20 mouse cellular contexts compared by ENCODE assay signal in the genomic region with DNA sequence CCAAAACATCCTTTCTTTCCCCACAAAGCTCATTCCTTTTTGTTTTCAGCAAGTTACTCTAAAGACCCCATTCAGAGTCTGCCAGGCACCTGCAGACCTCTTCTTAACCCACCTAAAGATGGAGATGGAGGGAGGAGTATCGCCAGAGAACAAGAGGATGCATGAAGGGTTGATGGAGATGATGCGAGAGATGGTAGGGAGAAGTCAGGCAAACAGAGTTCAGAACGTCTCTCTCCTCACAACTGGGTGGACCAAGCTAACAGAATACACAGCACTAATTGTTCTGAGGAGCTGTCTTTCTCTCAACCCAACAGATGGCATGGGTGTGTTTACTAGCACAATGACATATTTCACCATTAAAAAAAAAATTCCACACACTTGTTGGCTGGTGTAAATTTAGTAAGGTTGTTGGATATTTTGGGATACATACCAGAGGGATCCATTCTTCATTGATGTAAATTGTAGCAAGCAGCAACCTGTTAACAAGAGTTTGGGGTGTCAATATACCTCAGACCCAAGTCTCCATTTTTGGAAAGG.
DNase-seq lines count a peak whose midpoint lies in the region; ATAC-seq and TF ChIP-seq lines count a peak whose summit lies in the region.
"Had no signal": no experiment of that assay in that cellular context is flagged by ENCODE, and none has a peak within 500 bp of the region (broad histone marks: within the 10 kb centered on the region; RNA-seq: fewer than 3 reads in every experiment).

No protein-coding gene starts in this region.

- H3K9me3 ChIP-seq in forebrain, embryonic 16.5 days (ENCODE audit: control insufficient read depth, low read length) = no peaks in the 10 kb centered on the region
- no peaks in the 10 kb centered on the region for H3K9me3 ChIP-seq in forebrain, embryonic 12.5 days
- no peaks in the 10 kb centered on the region for H3K9me3 ChIP-seq in hindbrain, postnatal 0 days (ENCODE audit: low read length)
- no peaks in the 10 kb centered on the region for H3K9me3 ChIP-seq in hindbrain, embryonic 11.5 days (ENCODE audit: control insufficient read depth, low read length)
- H3K9me3 ChIP-seq: embryonic facial prominence, embryonic 12.5 days; embryonic facial prominence, embryonic 15.5 days; forebrain, embryonic 15.5 days; G1E had no signal

- H3K27ac ChIP-seq in forebrain, embryonic 16.5 days (ENCODE audit: low read length) = no peak overlapping the region
- H3K27ac ChIP-seq in forebrain, embryonic 12.5 days = no peak overlapping the region
- peak overlapping the region; percentile 81 for H3K27ac ChIP-seq in hindbrain, postnatal 0 days
- no peak overlapping the region for H3K27ac ChIP-seq in hindbrain, embryonic 11.5 days (ENCODE audit: low read depth, low read length)
- H3K27ac ChIP-seq: embryonic facial prominence, embryonic 12.5 days; embryonic facial prominence, embryonic 15.5 days; forebrain, embryonic 15.5 days; gastrocnemius, adult 2 months had no signal

- no peak overlapping the region for H3K4me3 ChIP-seq in forebrain, embryonic 16.5 days (replicated peaks; ENCODE audit: low read length)
- H3K4me3 ChIP-seq in forebrain, embryonic 12.5 days (replicated peaks) = no peak overlapping the region
- H3K4me3 ChIP-seq in hindbrain, postnatal 0 days (ENCODE audit: low read length) = no peak overlapping the region
- H3K4me3 ChIP-seq in hindbrain, embryonic 11.5 days (ENCODE audit: low read depth, low read length) = no peak overlapping the region
- H3K4me3 ChIP-seq: embryonic facial prominence, embryonic 12.5 days; embryonic facial prominence, embryonic 15.5 days; forebrain, embryonic 15.5 days; gastrocnemius, adult 2 months had no signal

- H3K4me1 ChIP-seq in forebrain, embryonic 16.5 days (replicated peaks; ENCODE audit: control insufficient read depth, insufficient read depth, low read length) = peaks cover 5% of the 10 kb centered on the region
- H3K4me1 ChIP-seq in forebrain, embryonic 12.5 days = peaks cover 10% of the 10 kb centered on the region; the same call in 1 of the 2 replicates
- H3K4me1 ChIP-seq in hindbrain, postnatal 0 days (ENCODE audit: insufficient read depth, low read length) = no peaks in the 10 kb centered on the region
- no peaks in the 10 kb centered on the region for H3K4me1 ChIP-seq in hindbrain, embryonic 11.5 days (replicated peaks; ENCODE audit: control insufficient read depth, insufficient read depth, low read length)
- H3K4me1 ChIP-seq: embryonic facial prominence, embryonic 12.5 days; embryonic facial prominence, embryonic 15.5 days had no signal

- ATAC-seq in forebrain, embryonic 16.5 days = 0 out of 2 replicates have a peak, but pooled peaks have one; percentile 14
- no peak for ATAC-seq in forebrain, embryonic 12.5 days (ENCODE audit: low FRiP score)
- ATAC-seq in hindbrain, postnatal 0 days = no peak
- no peak for ATAC-seq in hindbrain, embryonic 11.5 days (ENCODE audit: low FRiP score)
- ATAC-seq: intestine, postnatal 0 days had no signal

- peaks cover under 1% of the 10 kb centered on the region; the same call in 1 of the 2 replicates for H3K27me3 ChIP-seq in forebrain, embryonic 16.5 days (replicated peaks; ENCODE audit: control insufficient read depth, insufficient read depth, low read length)
- H3K27me3 ChIP-seq in forebrain, embryonic 12.5 days = peaks cover 23% of the 10 kb centered on the region
- no peaks in the 10 kb centered on the region for H3K27me3 ChIP-seq in hindbrain, postnatal 0 days (ENCODE audit: insufficient read depth, low read length)
- H3K27me3 ChIP-seq in hindbrain, embryonic 11.5 days (ENCODE audit: control insufficient read depth, insufficient read depth, low read length) = 0 out of 2 replicates have a peak, but pooled peaks cover 2% of the 10 kb centered on the region
- H3K27me3 ChIP-seq: CH12.LX had no signal

- no peaks in the 10 kb centered on the region for H3K36me3 ChIP-seq in forebrain, embryonic 16.5 days (ENCODE audit: control insufficient read depth, insufficient read depth)
- no peaks in the 10 kb centered on the region for H3K36me3 ChIP-seq in forebrain, embryonic 12.5 days (replicated peaks)
- no peaks in the 10 kb centered on the region for H3K36me3 ChIP-seq in hindbrain, postnatal 0 days (ENCODE audit: insufficient read depth, low read length)
- H3K36me3 ChIP-seq in hindbrain, embryonic 11.5 days (ENCODE audit: control insufficient read depth, insufficient read depth, low read length) = no peaks in the 10 kb centered on the region
- H3K36me3 ChIP-seq: embryonic facial prominence, embryonic 12.5 days; embryonic facial prominence, embryonic 15.5 days; forebrain, embryonic 15.5 days had no signal

- WGBS in forebrain, embryonic 16.5 days = 66% methylated on average over 3 of the region's 3 CpGs
- WGBS in forebrain, embryonic 12.5 days = 74% methylated on average over 3 of the region's 3 CpGs
- WGBS in hindbrain, postnatal 0 days = 63% methylated on average over 3 of the region's 3 CpGs
- WGBS in hindbrain, embryonic 11.5 days = 83% methylated on average over 3 of the region's 3 CpGs

- no peak overlapping the region for H3K9ac ChIP-seq in forebrain, embryonic 16.5 days (replicated peaks; ENCODE audit: low read depth, low read length)
- H3K9ac ChIP-seq in forebrain, embryonic 12.5 days = no peak overlapping the region
- 0 out of 2 replicates have a peak overlapping the region, but pooled peaks have one; percentile 28 for H3K9ac ChIP-seq in hindbrain, postnatal 0 days (replicated peaks; ENCODE audit: low read length)
- no peak overlapping the region for H3K9ac ChIP-seq in hindbrain, embryonic 11.5 days (ENCODE audit: low read depth, low read length)
- H3K9ac ChIP-seq: embryonic facial prominence, embryonic 12.5 days; embryonic facial prominence, embryonic 15.5 days; forebrain, embryonic 15.5 days had no signal

- DNase-seq in cerebellum, adult 18-20 months = peak; percentile 48 to 57
- DNase-seq in cerebellum, postnatal 4 days (ENCODE audit: low spot score in 2 of 2) = no peak
- no peak for DNase-seq in hindbrain, postnatal 0 days (ENCODE audit: low spot score)
- DNase-seq in hindbrain, embryonic 11.5 days (ENCODE audit: low spot score) = no peak
- DNase-seq in brain, adult 2 months (ENCODE audit: low read depth, low spot score) = peak; percentile 81
- DNase-seq: adrenal gland, adult 2 months; adrenal gland, postnatal 14 days; B cell, adult 2 months; gastrocnemius, adult 2 months; gastrocnemius, postnatal 14 days; kidney, adult 2 months had no signal

- TF ChIP-seq CTCF in hindbrain, postnatal 0 days (IDR thresholded peaks at IDR 0.05; ENCODE audit: low read depth) = no peak

- H3K4me2 ChIP-seq in forebrain, embryonic 16.5 days (ENCODE audit: low read length) = no peak overlapping the region
- H3K4me2 ChIP-seq in forebrain, embryonic 12.5 days = no peak overlapping the region
- peak overlapping the region; percentile 42 for H3K4me2 ChIP-seq in hindbrain, postnatal 0 days (ENCODE audit: low read depth, low read length)
- no peak overlapping the region for H3K4me2 ChIP-seq in hindbrain, embryonic 11.5 days (replicated peaks; ENCODE audit: low read depth, low read length)
- H3K4me2 ChIP-seq: embryonic facial prominence, embryonic 12.5 days; embryonic facial prominence, embryonic 15.5 days; forebrain, embryonic 15.5 days; heart, embryonic 11.5 days had no signal

Comparison
In these comparisons a context has a peak if more than half of its experiments do, and no peak if none do; other contexts are left out.
1. DNase-seq: peak in cerebellum, adult 18-20 months (2 of 2) and brain, adult 2 months (single experiment); none in cerebellum, postnatal 4 days (0 of 2), hindbrain, postnatal 0 days (single experiment) and hindbrain, embryonic 11.5 days (single experiment).